Mouse (Mus musculus): ENCODE data around the gene Knop1.

GRCm38 (mm10) chr7:118811407-118812106 is 44.5 kb downstream of the Knop1 start:
- TF ChIP-seq CTCF (IDR thresholded peaks at IDR 0.05; ENCODE audit: control insufficient read depth, insufficient read depth, insufficient read length) (no peak), MAX (IDR thresholded peaks at IDR 0.05) (no peak), FOSL1 (IDR thresholded peaks at IDR 0.05; ENCODE audit: insufficient read depth, low read length, poor library complexity, severe bottlenecking) (no peak), USF1 (IDR thresholded peaks at IDR 0.05; ENCODE audit: low read depth) (no peak), MYOD1 (IDR thresholded peaks at IDR 0.05; ENCODE audit: control insufficient read depth, insufficient read length, low read depth) (no peak)

Measured in C2C12 (cell line).